Mouse (Mus musculus): Measurements from ENCODE around the gene Rnf31. TPM values are rescaled to one million over a fixed set of nuclear protein-coding genes. Genes with fewer than 3 reads are reported as not detected.

Rnf31 gene
- polyA plus RNA-seq, 1 experiment from 2014 or later = 24.2 TPM

DNA sequence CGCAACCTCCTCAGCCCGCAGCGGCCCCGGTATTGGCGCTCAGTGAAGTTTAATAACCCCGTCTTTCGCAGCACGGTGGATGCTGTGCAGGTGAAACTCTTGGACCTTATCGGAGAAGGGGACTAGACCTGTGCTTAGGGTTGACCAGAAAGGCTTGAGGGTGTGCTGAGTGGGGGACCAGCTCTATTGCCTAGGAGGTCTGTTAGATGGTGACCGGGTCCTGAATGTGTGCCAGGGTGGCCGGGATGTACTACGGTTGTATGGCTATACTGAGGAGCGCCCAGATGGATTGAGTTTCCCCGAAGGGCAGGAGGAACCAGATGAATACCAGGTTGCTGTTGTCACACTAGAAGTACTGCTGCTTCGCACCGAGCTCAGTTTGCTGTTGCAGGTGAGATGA is 718 bp downstream of the Rnf31 start:
- Histone ChIP-seq H3K9ac (peak overlapping the region; percentile 91), H3K36me3 (replicated peaks) (peaks cover 21% of the 10 kb centered on the region), H3K27me3 (replicated peaks) (no peaks in the 10 kb centered on the region), H3K4me2 (peak overlapping the region; percentile 96), H3K9me3 (no peaks in the 10 kb centered on the region), H3K4me1 (peaks cover 38% of the 10 kb centered on the region), H3K4me3 (peak overlapping the region; percentile 85), H3K27ac (no peak overlapping the region)
- ATAC-seq (replicated peaks) = no peak
- WGBS = 7% methylated on average over 16 of the region's 16 CpGs

DNA sequence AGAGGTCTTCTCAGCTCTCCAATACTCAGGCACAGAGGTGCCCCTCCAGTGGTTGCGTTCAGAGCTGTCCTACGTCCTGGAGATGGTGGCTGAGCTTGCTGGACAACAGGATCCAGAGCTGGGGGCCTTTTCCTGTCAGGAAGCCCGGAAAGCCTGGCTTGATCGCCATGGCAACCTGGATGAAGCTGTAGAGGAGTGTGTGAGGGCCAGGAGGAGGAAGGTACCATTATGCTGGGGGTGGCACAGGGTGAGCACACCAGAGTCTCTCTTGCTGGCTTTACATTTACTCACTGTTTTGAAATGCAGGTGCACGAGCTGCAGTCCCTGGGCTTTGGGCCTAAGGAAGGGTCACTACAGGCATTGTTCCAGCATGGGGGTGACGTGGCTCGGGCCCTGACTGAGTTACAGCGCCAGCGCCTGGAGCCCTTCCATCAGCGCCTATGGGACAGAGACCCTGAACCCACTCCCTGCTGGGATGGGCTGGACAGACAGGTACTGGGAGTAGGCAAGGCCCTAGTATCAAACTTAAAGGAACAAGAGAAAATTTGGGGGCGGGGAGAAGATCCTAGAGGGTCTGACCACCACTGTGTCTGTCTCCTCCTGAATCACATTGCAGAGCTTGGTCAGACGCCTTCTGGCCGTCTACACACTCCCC is 4.7 kb downstream of the Rnf31 start:
- no peak overlapping the region for H3K4me2 ChIP-seq
- H3K9ac ChIP-seq = no peak overlapping the region
- H3K4me1 ChIP-seq = peaks cover 24% of the 10 kb centered on the region
- 72% methylated on average over 13 of the region's 13 CpGs for WGBS
- ATAC-seq (replicated peaks) = no peak
- no peaks in the 10 kb centered on the region for H3K27me3 ChIP-seq (replicated peaks)
- no peaks in the 10 kb centered on the region for H3K9me3 ChIP-seq
- peaks cover 54% of the 10 kb centered on the region for H3K36me3 ChIP-seq (replicated peaks)
- H3K4me3 ChIP-seq = no peak overlapping the region
- H3K27ac ChIP-seq = no peak overlapping the region

DNA sequence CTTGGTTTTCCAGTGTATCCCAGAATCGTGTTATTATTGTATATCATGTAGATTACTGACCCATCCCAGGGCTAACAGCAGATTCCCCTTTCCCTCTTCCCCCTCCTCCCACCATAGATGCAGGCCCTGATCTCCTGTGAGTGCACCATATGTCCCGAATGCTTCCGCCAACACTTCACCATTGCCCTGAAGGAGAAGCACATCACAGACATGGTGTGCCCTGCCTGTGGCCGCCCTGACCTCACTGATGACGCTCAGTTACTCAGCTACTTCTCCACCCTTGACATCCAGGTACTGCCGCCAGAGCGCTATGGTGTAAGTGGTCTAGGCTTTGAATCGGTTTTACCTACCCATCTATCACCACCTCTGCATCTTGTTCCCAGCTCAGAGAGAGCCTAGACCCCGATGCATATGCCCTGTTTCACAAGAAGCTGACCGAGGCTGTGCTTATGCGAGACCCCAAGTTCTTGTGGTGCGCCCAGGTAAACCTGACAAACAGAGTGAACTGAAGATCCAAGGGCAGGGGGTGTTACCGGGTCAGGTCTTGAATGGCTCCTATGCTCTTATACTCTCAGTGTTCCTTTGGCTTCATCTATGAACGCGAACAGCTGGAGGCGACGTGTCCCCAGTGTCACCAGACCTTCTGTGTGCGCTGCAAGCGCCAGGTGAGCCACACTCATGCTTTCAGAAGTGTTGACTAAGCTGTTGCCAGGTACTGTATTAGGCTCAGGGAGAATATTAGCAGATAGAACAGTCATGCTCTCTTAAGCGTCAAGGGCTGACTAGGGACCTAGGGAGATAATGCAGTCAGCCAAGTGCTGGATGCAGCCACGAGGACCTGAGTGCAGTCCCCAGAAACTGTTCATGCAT is 7.2 kb downstream of the Rnf31 start:
- Histone ChIP-seq H3K27me3 (replicated peaks) (no peaks in the 10 kb centered on the region), H3K4me2 (no peak overlapping the region), H3K27ac (no peak overlapping the region), H3K4me1 (peaks cover 11% of the 10 kb centered on the region), H3K9ac (no peak overlapping the region), H3K9me3 (no peaks in the 10 kb centered on the region), H3K36me3 (replicated peaks) (peaks cover 70% of the 10 kb centered on the region), H3K4me3 (no peak overlapping the region)
- WGBS = 94% methylated on average over 21 of the region's 21 CpGs
- no peak for ATAC-seq (replicated peaks)

DNA sequence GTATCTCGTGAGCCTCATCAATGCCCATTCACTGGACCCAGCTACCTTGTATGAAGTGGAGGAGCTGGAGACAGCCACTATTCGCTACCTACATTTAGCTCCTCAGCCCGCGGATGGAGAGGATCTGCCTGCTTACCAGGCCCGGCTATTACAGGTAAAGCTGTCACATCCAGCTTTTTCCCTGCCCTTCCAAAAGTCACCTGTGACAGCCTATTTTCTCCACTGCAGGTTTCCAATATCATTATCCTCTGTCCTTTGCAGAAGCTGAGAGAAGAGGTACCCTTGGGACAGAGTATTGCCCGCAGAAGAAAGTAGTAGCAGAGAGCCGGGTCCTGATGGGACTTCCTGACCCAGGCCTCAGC is 11.7 kb downstream of the Rnf31 start, which contains the start of gene Irf9:
Gene Irf9, plus strand, starts transcription at position 301 of the 362 bp plus-strand sequence.
- Histone ChIP-seq H3K36me3 (replicated peaks) (peaks cover 59% of the 10 kb centered on the region), H3K4me3 (peak within 1 kb of the TSS; percentile 26), H3K4me2 (peak within 1 kb of the TSS; percentile 41), H3K27ac (0 out of 2 replicates have a peak within 1 kb of the TSS, but pooled peaks have one; percentile 38), H3K27me3 (replicated peaks) (no peaks in the 10 kb centered on the region), H3K9me3 (no peaks in the 10 kb centered on the region), H3K9ac (0 out of 2 replicates have a peak within 1 kb of the TSS, but pooled peaks have one; percentile 2), H3K4me1 (peaks cover 8% of the 10 kb centered on the region)
- no peak; the same call in 1 of the 2 replicates for ATAC-seq (replicated peaks)
- 87% methylated on average over 7 of the region's 7 CpGs for WGBS

DNA sequence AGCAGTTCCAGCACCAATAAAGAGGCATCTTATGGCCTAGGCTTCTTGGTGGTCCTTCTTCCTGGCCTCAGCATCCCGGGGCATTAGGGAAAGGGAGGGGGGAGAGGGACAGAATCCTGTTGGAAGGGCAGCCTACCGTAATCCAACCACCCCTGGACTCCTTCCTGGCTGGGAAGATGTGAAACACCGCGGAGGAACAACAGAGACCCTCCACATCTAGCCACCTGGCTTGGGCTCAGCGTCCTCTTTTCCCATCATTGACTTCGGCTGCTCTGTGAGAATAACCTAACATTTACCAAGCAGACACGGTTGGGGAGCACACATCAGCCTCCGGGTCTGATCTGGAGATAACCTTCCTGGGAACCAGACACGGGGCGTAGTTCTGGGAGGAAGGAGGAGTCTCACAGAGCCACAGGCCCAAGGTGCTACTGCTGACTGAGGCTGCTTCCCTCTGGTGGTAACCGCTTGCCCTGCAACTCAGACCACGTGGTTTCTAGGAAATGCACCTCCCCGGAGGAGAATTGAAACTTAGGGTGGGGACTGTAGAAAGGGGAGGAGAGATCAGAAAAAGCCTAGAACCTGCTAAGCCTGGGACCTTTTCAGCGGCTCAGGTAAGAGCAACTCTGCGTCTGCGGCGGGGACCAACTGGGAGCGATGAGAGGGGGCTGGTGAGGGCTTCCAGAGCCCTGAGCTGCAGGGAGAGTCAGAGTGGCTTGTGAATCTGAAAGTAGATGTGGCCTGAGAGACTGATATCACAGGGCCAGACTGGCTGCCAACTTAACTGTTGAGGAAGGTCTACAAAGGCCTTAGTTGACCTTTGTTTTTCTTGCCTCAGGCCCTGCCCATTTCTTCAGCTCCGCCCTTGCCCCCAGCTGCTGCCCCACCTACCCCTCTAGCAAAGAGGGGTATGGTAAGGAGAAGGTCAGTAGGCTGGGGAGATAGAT is 12.4 kb downstream of the Rnf31 start:
- Histone ChIP-seq H3K4me2 (peak overlapping the region; percentile 41), H3K9ac (0 out of 2 replicates have a peak overlapping the region, but pooled peaks have one; percentile 2), H3K27ac (0 out of 2 replicates have a peak overlapping the region, but pooled peaks have one; percentile 38), H3K27me3 (replicated peaks) (no peaks in the 10 kb centered on the region), H3K4me3 (peak overlapping the region; percentile 26), H3K4me1 (peaks cover 8% of the 10 kb centered on the region), H3K36me3 (replicated peaks) (peaks cover 58% of the 10 kb centered on the region), H3K9me3 (no peaks in the 10 kb centered on the region)
- 22% methylated on average over 19 of the region's 19 CpGs for WGBS
- peak; percentile 90 for ATAC-seq (replicated peaks)

DNA sequence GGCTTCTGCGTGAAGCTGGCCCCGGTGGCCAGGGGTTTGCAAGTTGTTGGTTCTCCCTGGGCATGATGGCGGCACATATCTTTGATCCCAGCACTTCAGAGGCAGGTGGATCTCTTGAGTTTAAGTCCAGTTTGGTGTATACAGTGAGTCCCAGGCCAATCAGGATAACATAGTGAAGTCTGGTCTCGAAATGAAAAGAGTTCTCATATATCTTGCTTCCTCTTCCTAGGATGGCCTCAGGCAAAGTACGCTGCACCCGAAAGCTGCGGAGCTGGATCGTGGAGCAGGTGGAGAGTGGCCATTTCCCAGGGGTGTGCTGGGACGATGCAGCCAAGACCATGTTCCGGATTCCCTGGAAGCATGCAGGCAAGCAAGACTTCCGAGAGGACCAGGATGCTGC is 13.3 kb downstream of the Rnf31 start:
- H3K27ac ChIP-seq = no peak overlapping the region
- WGBS = 94% methylated on average over 11 of the region's 11 CpGs
- H3K9me3 ChIP-seq = no peaks in the 10 kb centered on the region
- H3K4me2 ChIP-seq = no peak overlapping the region
- H3K4me3 ChIP-seq = no peak overlapping the region
- H3K9ac ChIP-seq = no peak overlapping the region
- peaks cover 57% of the 10 kb centered on the region for H3K36me3 ChIP-seq (replicated peaks)
- H3K4me1 ChIP-seq = peaks cover 8% of the 10 kb centered on the region
- ATAC-seq (replicated peaks) = no peak
- H3K27me3 ChIP-seq (replicated peaks) = no peaks in the 10 kb centered on the region

DNA sequence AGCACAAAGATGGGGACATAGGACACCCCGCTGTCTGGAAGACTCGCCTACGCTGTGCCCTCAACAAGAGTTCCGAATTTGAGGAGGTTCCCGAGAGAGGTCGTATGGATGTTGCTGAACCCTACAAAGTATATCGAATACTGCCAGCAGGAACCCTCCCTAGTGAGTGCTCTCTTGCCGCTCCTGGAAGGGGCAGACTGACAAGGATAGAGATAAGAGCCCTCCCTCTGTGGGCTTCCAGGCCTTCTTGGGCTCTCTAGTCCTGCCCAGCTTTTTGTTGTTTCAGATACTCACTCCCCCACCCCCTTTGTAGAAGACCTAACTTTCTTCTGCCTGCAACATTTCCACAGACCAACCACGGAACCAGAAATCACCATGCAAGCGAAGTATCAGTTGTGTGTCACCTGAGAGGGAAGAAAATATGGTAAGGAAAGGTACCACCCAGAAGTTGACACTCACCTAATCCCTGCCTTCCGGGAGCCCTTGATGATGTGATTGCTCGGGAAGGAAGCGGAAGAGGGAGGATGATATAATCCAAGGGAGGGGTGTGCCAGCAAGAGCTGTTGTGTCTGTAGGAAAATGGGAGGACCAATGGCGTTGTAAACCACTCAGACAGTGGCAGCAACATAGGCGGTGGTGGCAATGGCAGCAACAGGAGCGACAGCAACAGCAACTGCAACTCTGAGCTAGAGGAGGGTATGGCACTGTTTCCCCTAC is 14.4 kb downstream of the Rnf31 start:
- Histone ChIP-seq H3K36me3 (replicated peaks) (peaks cover 49% of the 10 kb centered on the region), H3K9ac (no peak overlapping the region), H3K4me2 (no peak overlapping the region), H3K27me3 (replicated peaks) (no peaks in the 10 kb centered on the region), H3K4me3 (no peak overlapping the region), H3K4me1 (peaks cover 8% of the 10 kb centered on the region), H3K9me3 (no peaks in the 10 kb centered on the region), H3K27ac (no peak overlapping the region)
- 94% methylated on average over 16 of the region's 16 CpGs for WGBS
- no peak for ATAC-seq (replicated peaks)

DNA sequence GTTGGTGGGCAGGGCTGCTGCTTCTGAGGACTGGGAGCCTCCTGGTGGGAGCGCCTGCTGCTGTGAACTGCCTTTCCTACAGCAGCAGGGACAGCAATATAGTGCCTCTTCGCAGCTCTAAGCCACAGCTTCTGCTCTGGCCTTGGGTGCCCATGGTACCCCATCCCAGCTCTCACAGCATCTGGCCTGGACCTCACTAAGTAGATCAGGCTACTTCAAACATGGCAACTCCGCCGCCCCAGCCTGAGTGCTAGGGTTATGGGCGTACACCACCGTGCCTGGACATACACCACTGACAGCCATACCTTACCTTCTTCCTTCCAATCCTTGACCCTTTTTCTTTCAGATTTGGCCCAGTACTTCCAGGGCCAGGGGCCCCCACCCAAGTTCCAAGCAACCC is 16.8 kb downstream of the Rnf31 start:
- no peak overlapping the region for H3K9ac ChIP-seq
- H3K27me3 ChIP-seq (replicated peaks) = no peaks in the 10 kb centered on the region
- no peak for ATAC-seq (replicated peaks)
- no peak overlapping the region for H3K4me2 ChIP-seq
- H3K36me3 ChIP-seq (replicated peaks) = peaks cover 32% of the 10 kb centered on the region
- WGBS = 98% methylated on average over 6 of the region's 6 CpGs
- H3K9me3 ChIP-seq = no peaks in the 10 kb centered on the region
- peaks cover 8% of the 10 kb centered on the region for H3K4me1 ChIP-seq
- H3K27ac ChIP-seq = no peak overlapping the region
- H3K4me3 ChIP-seq = no peak overlapping the region

DNA sequence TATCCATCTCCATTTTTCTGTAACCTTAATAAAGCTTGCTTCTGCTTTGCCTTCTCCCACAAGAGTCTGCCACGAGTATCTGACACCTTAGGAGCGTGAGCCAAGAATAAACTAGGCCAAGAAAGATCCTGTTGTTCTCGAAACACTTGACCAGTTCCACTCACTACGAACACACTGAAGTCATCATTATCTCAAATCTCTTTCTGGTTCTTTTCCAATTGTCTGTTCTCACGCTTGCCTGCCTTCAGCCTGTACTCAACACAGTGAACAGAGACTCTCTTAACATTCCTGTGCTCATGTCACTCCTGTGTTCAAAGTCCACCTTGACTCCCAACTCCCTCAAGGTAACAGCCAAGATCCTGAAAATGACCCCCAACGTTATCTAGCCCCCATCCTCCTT is 21.8 kb downstream of the Rnf31 start:
- Histone ChIP-seq H3K27me3 (replicated peaks) (no peaks in the 10 kb centered on the region), H3K4me1 (no peaks in the 10 kb centered on the region), H3K4me2 (no peak overlapping the region), H3K4me3 (no peak overlapping the region), H3K27ac (no peak overlapping the region), H3K9me3 (no peaks in the 10 kb centered on the region), H3K36me3 (replicated peaks) (peaks cover 13% of the 10 kb centered on the region), H3K9ac (no peak overlapping the region)
- whole genome bisulfite sequencing = 63% methylated on average over 6 of the region's 6 CpGs
- no peak for ATAC-seq (replicated peaks)

DNA sequence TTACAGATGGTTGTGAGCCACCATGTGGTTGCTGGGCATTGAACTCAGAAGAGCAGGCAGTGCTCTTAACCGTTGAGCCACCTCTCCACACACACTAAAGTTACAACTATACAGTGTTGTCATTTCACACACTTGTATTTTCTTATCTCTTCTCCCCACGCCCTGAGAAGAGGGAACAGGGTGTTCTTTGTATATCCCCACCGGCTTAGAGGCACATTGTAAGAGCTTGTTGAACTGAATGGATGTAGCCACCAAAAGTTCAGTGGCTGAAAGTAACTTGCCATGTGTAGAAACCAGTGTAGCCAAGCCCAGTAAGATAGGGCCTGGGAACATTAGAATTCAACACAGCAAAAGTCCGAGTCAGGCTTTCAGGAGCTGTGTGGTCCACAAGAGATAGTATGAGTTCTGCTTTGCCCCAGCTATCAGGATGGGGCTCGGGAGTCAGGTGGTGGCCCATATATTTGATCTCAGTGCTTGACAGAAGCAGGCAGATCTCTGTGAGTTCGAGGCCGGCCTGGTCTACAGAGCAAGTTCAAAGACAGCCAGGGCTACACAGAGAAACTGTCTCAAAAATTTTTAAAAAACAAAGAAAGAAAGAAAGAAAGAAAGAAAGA is 23.2 kb downstream of the Rnf31 start:
- peaks cover 3% of the 10 kb centered on the region; the same call in 1 of the 2 replicates for H3K36me3 ChIP-seq (replicated peaks)
- no peaks in the 10 kb centered on the region for H3K4me1 ChIP-seq
- no peaks in the 10 kb centered on the region for H3K9me3 ChIP-seq
- H3K4me3 ChIP-seq = no peak overlapping the region
- no peak overlapping the region for H3K9ac ChIP-seq
- no peak overlapping the region for H3K4me2 ChIP-seq
- no peak for ATAC-seq (replicated peaks)
- 81% methylated on average over 7 of the region's 7 CpGs for WGBS
- no peak overlapping the region for H3K27ac ChIP-seq
- no peaks in the 10 kb centered on the region for H3K27me3 ChIP-seq (replicated peaks)

DNA sequence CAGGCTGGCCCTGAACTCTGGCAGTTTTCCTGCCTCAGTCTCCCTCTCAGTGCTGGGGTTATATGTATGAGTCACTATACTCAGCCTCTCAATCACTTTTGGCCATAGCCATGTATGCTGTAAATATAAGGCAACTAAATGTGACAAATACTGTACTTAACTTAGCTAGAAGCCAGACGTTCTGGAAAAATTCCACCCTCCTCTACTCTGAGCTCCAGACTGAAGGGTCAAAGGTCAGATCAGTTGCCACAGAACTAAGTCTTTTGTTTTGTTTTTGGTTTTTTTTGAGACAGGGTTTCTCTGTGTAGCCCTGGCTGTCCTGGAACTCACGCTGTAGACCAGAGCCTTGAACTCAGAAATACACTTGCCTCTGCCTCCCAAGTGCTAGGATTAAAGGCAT is 24.4 kb downstream of the Rnf31 start:
- Histone ChIP-seq H3K4me1 (no peaks in the 10 kb centered on the region), H3K4me2 (no peak overlapping the region), H3K9ac (no peak overlapping the region), H3K4me3 (no peak overlapping the region), H3K27me3 (replicated peaks) (no peaks in the 10 kb centered on the region), H3K9me3 (no peaks in the 10 kb centered on the region), H3K27ac (no peak overlapping the region), H3K36me3 (replicated peaks) (no peaks in the 10 kb centered on the region)
- 60% methylated on average over 2 of the region's 2 CpGs for WGBS
- ATAC-seq (replicated peaks) = no peak
